Mouse (Mus musculus): ENCODE data around the gene Carm1. TPM values are rescaled to one million over a fixed set of nuclear protein-coding genes. Genes with fewer than 3 reads are reported as not detected.

Gene Carm1
- polyA plus RNA-seq, 1 experiment = 98.5 TPM

- no peak overlapping the region for H3K27ac ChIP-seq (ENCODE audit: control insufficient read depth, insufficient read depth, low read length)
- no peak overlapping the region for H3K4me3 ChIP-seq (ENCODE audit: control insufficient read depth, insufficient read depth, low read length)
- H3K36me3 ChIP-seq (ENCODE audit: control insufficient read depth, insufficient read depth, low read length) = peaks cover 4% of the 10 kb centered on the region; the same call in 1 of the 2 replicates
- H3K4me1 ChIP-seq (replicated peaks; ENCODE audit: control insufficient read depth, insufficient read depth, low read length) = peaks cover 3% of the 10 kb centered on the region; the same call in 1 of the 2 replicates
- H3K27me3 ChIP-seq (ENCODE audit: control insufficient read depth, insufficient read depth, low read length) = no peaks in the 10 kb centered on the region
- DNase-seq = no peak
- TF ChIP-seq POLR2A (IDR thresholded peaks at IDR 0.05; ENCODE audit: control insufficient read depth, extremely low read depth, insufficient read depth, low read length, poor library complexity) = no peak
- TF ChIP-seq CTCF (IDR thresholded peaks at IDR 0.05; ENCODE audit: borderline replicate concordance, control insufficient read depth, extremely low read depth, insufficient read depth, low read length, poor library complexity) = no peak
- WGBS = 77% methylated on average over 2 of the region's 2 CpGs
These were observed 20.4 kb downstream of the Carm1 start for GRCm38 (mm10) chr9:21567051-21567450.

- 96% methylated on average over 8 of the region's 8 CpGs for WGBS
- DNase-seq = no peak
- peaks cover 6% of the 10 kb centered on the region; the same call in 1 of the 2 replicates for H3K36me3 ChIP-seq (ENCODE audit: control insufficient read depth, insufficient read depth, low read length)
- no peak overlapping the region for H3K27ac ChIP-seq (ENCODE audit: control insufficient read depth, insufficient read depth, low read length)
- H3K4me3 ChIP-seq (ENCODE audit: control insufficient read depth, insufficient read depth, low read length) = no peak overlapping the region
- H3K27me3 ChIP-seq (ENCODE audit: control insufficient read depth, insufficient read depth, low read length) = no peaks in the 10 kb centered on the region
- peaks cover 3% of the 10 kb centered on the region; the same call in 1 of the 2 replicates for H3K4me1 ChIP-seq (replicated peaks; ENCODE audit: control insufficient read depth, insufficient read depth, low read length)
- TF ChIP-seq POLR2A (IDR thresholded peaks at IDR 0.05; ENCODE audit: control insufficient read depth, extremely low read depth, insufficient read depth, low read length, poor library complexity) (no peak), CTCF (IDR thresholded peaks at IDR 0.05; ENCODE audit: borderline replicate concordance, control insufficient read depth, extremely low read depth, insufficient read depth, low read length, poor library complexity) (no peak)
These were observed 22.1 kb downstream of the Carm1 start for GRCm38 (mm10) chr9:21568657-21569255.

GRCm38 (mm10) chr9:21574012-21574801, 27.5 kb downstream of the Carm1 start:
- no peaks in the 10 kb centered on the region for H3K4me1 ChIP-seq (replicated peaks; ENCODE audit: control insufficient read depth, insufficient read depth, low read length)
- H3K27ac ChIP-seq (ENCODE audit: control insufficient read depth, insufficient read depth, low read length) = no peak overlapping the region
- H3K4me3 ChIP-seq (ENCODE audit: control insufficient read depth, insufficient read depth, low read length) = no peak overlapping the region
- H3K36me3 ChIP-seq (ENCODE audit: control insufficient read depth, insufficient read depth, low read length) = peaks cover 6% of the 10 kb centered on the region; the same call in 1 of the 2 replicates
- DNase-seq = no peak
- H3K27me3 ChIP-seq (ENCODE audit: control insufficient read depth, insufficient read depth, low read length) = no peaks in the 10 kb centered on the region
- 95% methylated on average over 8 of the region's 8 CpGs for WGBS
- no peak for TF ChIP-seq CTCF (IDR thresholded peaks at IDR 0.05; ENCODE audit: borderline replicate concordance, control insufficient read depth, extremely low read depth, insufficient read depth, low read length, poor library complexity)
- no peak for TF ChIP-seq POLR2A (IDR thresholded peaks at IDR 0.05; ENCODE audit: control insufficient read depth, extremely low read depth, insufficient read depth, low read length, poor library complexity)

- WGBS = 97% methylated on average over 10 of the region's 10 CpGs
- TF ChIP-seq CTCF (IDR thresholded peaks at IDR 0.05; ENCODE audit: borderline replicate concordance, control insufficient read depth, extremely low read depth, insufficient read depth, low read length, poor library complexity) = no peak
- TF ChIP-seq POLR2A (IDR thresholded peaks at IDR 0.05; ENCODE audit: control insufficient read depth, extremely low read depth, insufficient read depth, low read length, poor library complexity) = no peak
- Histone ChIP-seq H3K4me1 (replicated peaks; ENCODE audit: control insufficient read depth, insufficient read depth, low read length) (no peaks in the 10 kb centered on the region), H3K36me3 (ENCODE audit: control insufficient read depth, insufficient read depth, low read length) (peaks cover 6% of the 10 kb centered on the region; the same call in 1 of the 2 replicates), H3K4me3 (ENCODE audit: control insufficient read depth, insufficient read depth, low read length) (no peak overlapping the region), H3K27ac (ENCODE audit: control insufficient read depth, insufficient read depth, low read length) (no peak overlapping the region), H3K27me3 (ENCODE audit: control insufficient read depth, insufficient read depth, low read length) (no peaks in the 10 kb centered on the region)
- no peak for DNase-seq
These were observed 28.6 kb downstream of the Carm1 start for GRCm38 (mm10) chr9:21575253-21575652.

- WGBS = 94% methylated on average over 1 of the region's 1 CpGs
- H3K27ac ChIP-seq (ENCODE audit: control insufficient read depth, insufficient read depth, low read length) = no peak overlapping the region
- no peak overlapping the region for H3K4me3 ChIP-seq (ENCODE audit: control insufficient read depth, insufficient read depth, low read length)
- no peaks in the 10 kb centered on the region for H3K27me3 ChIP-seq (ENCODE audit: control insufficient read depth, insufficient read depth, low read length)
- no peaks in the 10 kb centered on the region for H3K4me1 ChIP-seq (replicated peaks; ENCODE audit: control insufficient read depth, insufficient read depth, low read length)
- DNase-seq = no peak
- H3K36me3 ChIP-seq (ENCODE audit: control insufficient read depth, insufficient read depth, low read length) = peaks cover 6% of the 10 kb centered on the region; the same call in 1 of the 2 replicates
- TF ChIP-seq CTCF (IDR thresholded peaks at IDR 0.05; ENCODE audit: borderline replicate concordance, control insufficient read depth, extremely low read depth, insufficient read depth, low read length, poor library complexity) (no peak), POLR2A (IDR thresholded peaks at IDR 0.05; ENCODE audit: control insufficient read depth, extremely low read depth, insufficient read depth, low read length, poor library complexity) (no peak)
These were observed 29.6 kb downstream of the Carm1 start for GRCm38 (mm10) chr9:21576286-21576685.

GRCm38 (mm10) chr9:21578226-21578625, 31.5 kb downstream of the Carm1 start:
- H3K27me3 ChIP-seq (ENCODE audit: control insufficient read depth, insufficient read depth, low read length) = no peaks in the 10 kb centered on the region
- no peak for DNase-seq
- H3K4me1 ChIP-seq (replicated peaks; ENCODE audit: control insufficient read depth, insufficient read depth, low read length) = no peaks in the 10 kb centered on the region
- H3K27ac ChIP-seq (ENCODE audit: control insufficient read depth, insufficient read depth, low read length) = no peak overlapping the region
- H3K4me3 ChIP-seq (ENCODE audit: control insufficient read depth, insufficient read depth, low read length) = no peak overlapping the region
- H3K36me3 ChIP-seq (ENCODE audit: control insufficient read depth, insufficient read depth, low read length) = no peaks in the 10 kb centered on the region; the same call in 1 of the 2 replicates
- WGBS = 95% methylated on average over 3 of the region's 3 CpGs
- TF ChIP-seq POLR2A (IDR thresholded peaks at IDR 0.05; ENCODE audit: control insufficient read depth, extremely low read depth, insufficient read depth, low read length, poor library complexity) (no peak), CTCF (IDR thresholded peaks at IDR 0.05; ENCODE audit: borderline replicate concordance, control insufficient read depth, extremely low read depth, insufficient read depth, low read length, poor library complexity) (no peak)

Data from thymus, adult 2 months (tissue).